Mouse (Mus musculus) left cerebral cortex, postnatal 10 days (tissue): ENCODE results near the gene Med27. TPM values are rescaled to one million over a fixed set of nuclear protein-coding genes. Genes with fewer than 3 reads are reported as not detected.

ENCODE experiments used
- DNase-seq, 2 experiments: peaks; one replicate each; pipeline ENCODE4 v3.0.0; 2021 to 2022; ENCODE audit warnings: low spot score in 2 of 2, mixed read lengths in 1 of 2; ENCODE audit errors: extremely low spot score in 1 of 2
- intact Hi-C: fragments of 180-260 bp; cut with DNase I; formaldehyde crosslinking; loops from one replicate; pipeline ENCODE4 v1.15.1; 2025
- total RNA-seq, 2 experiments: library from RNA; stranded (reverse); gene quantifications; 2 replicates each; pipeline ENCODE4 v1.2.3; 2021

The Med27 gene
- total RNA-seq, 2 experiments from 2014 or later = 33.5 to 37.9 TPM

GRCm38 (mm10) chr2:29458346-29458950 lies 111.8 kb downstream of the Med27 start:
- DNase-seq = no peak
- intact Hi-C loops = no loop called here

GRCm38 (mm10) chr2:29459648-29460047 lies 113.0 kb downstream of the Med27 start:
- intact Hi-C loops = no loop called here
- no peak for DNase-seq

GRCm38 (mm10) chr2:29461841-29462240 lies 115.2 kb downstream of the Med27 start:
- intact Hi-C loops = no loop called here
- DNase-seq = no peak

- DNase-seq = no peak
- intact Hi-C loops = no loop called here
Observed at GRCm38 (mm10) chr2:29463039-29463585, 116.5 kb downstream of the Med27 start.

GRCm38 (mm10) chr2:29464851-29465648 lies 118.4 kb downstream of the Med27 start:
- intact Hi-C loops = no loop called here

GRCm38 (mm10) chr2:29465649-29466137 lies 119.1 kb downstream of the Med27 start:
- intact Hi-C loops = no loop called here
- no peak for DNase-seq

More at GRCm38 (mm10) chr2:29464851-29465648, 118.4 kb downstream of the Med27 start:
- DNase-seq = peak; percentile 48 to 69

- DNase-seq = no peak
- intact Hi-C loops = no loop called here
Observed at GRCm38 (mm10) chr2:29466396-29466795, 119.8 kb downstream of the Med27 start.

- intact Hi-C loops = no loop called here
- DNase-seq = peak in 1 of 2 experiments; percentile 55
Observed at GRCm38 (mm10) chr2:29468517-29468936, 121.9 kb downstream of the Med27 start.

GRCm38 (mm10) chr2:29472952-29473437 lies 126.4 kb downstream of the Med27 start:
- DNase-seq = no peak
- intact Hi-C loops = no loop called here

GRCm38 (mm10) chr2:29473907-29474306 lies 127.3 kb downstream of the Med27 start:
- DNase-seq = no peak
- intact Hi-C loops = no loop called here

- intact Hi-C loops = no loop called here
- no peak for DNase-seq
Observed at GRCm38 (mm10) chr2:29476702-29477101, 130.1 kb downstream of the Med27 start.

GRCm38 (mm10) chr2:29481856-29482255 lies 135.2 kb downstream of the Med27 start:
- DNase-seq = no peak
- intact Hi-C loops = no loop called here

GRCm38 (mm10) chr2:29482979-29483718 lies 136.5 kb downstream of the Med27 start:
- intact Hi-C loops = no loop called here
- no peak for DNase-seq

GRCm38 (mm10) chr2:29485519-29485918 lies 138.9 kb downstream of the Med27 start:
- intact Hi-C loops = no loop called here

GRCm38 (mm10) chr2:29486491-29486890 lies 139.9 kb downstream of the Med27 start:
- no peak for DNase-seq
- intact Hi-C loops = no loop called here

More at GRCm38 (mm10) chr2:29485519-29485918, 138.9 kb downstream of the Med27 start:
- DNase-seq = no peak

GRCm38 (mm10) chr2:29487652-29488051 lies 141.0 kb downstream of the Med27 start:
- intact Hi-C loops = no loop called here
- DNase-seq = no peak

GRCm38 (mm10) chr2:29488379-29489236 lies 142.0 kb downstream of the Med27 start:
- intact Hi-C loops = no loop called here
- no peak for DNase-seq

GRCm38 (mm10) chr2:29491656-29492055 lies 145.0 kb downstream of the Med27 start:
- DNase-seq = no peak
- intact Hi-C loops = no loop called here
